Mouse (Mus musculus) hindbrain, embryonic 11.5 days (tissue): Measurements from ENCODE around the gene Adam15. TPM values are rescaled to one million over a fixed set of nuclear protein-coding genes. Genes with fewer than 3 reads are reported as not detected.

Experiments used
- ATAC-seq: fragments of 200-750 bp; cut with Nextera tagmentation; 2 replicates; pipeline ENCODE4 v1.8.0; 2017; ENCODE audit warnings: mild to moderate bottlenecking, moderate TSS enrichment, moderate library complexity; ENCODE audit not compliant: low FRiP score
- DNase-seq: peaks from one replicate; pipeline ENCODE4 v3.0.0-alpha.2; 2015; ENCODE audit warnings: low spot score
- H3K27ac ChIP-seq: fragments of 300-500 bp; sonication (generic); 2 replicates; pipeline ENCODE4 v1.5.1; 2014; ENCODE audit warnings: mild to moderate bottlenecking, low read depth, low read length
- H3K27me3 ChIP-seq: fragments of 300-500 bp; sonication (generic); 2 replicates; pipeline ENCODE4 v1.6.1; 2014; ENCODE audit warnings: mild to moderate bottlenecking, low read length, moderate library complexity, mixed read lengths; ENCODE audit not compliant: control insufficient read depth, insufficient read depth
- H3K36me3 ChIP-seq: fragments of 300-500 bp; sonication (generic); 2 replicates; pipeline ENCODE4 v1.6.1; 2014; ENCODE audit warnings: mild to moderate bottlenecking, low read length, moderate library complexity, mixed read lengths; ENCODE audit not compliant: control insufficient read depth, insufficient read depth
- H3K4me1 ChIP-seq: fragments of 300-500 bp; sonication (generic); replicated peaks from 2 replicates; pipeline ENCODE4 v1.6.1; 2014; ENCODE audit warnings: low read length, mixed read lengths; ENCODE audit not compliant: control insufficient read depth, insufficient read depth
- H3K4me2 ChIP-seq: fragments of 300-500 bp; sonication (generic); replicated peaks from 2 replicates; pipeline ENCODE4 v1.6.1; 2014; ENCODE audit warnings: mild to moderate bottlenecking, low read depth, low read length
- H3K4me3 ChIP-seq: fragments of 300-500 bp; sonication (generic); 2 replicates; pipeline ENCODE4 v1.5.1; 2014; ENCODE audit warnings: low read depth, low read length
- H3K9ac ChIP-seq: fragments of 300-500 bp; sonication (generic); 2 replicates; pipeline ENCODE4 v1.6.1; 2014; ENCODE audit warnings: low read depth, low read length
- H3K9me3 ChIP-seq: fragments of 300-500 bp; sonication (generic); 2 replicates; pipeline ENCODE4 v1.6.1; 2016; ENCODE audit warnings: low read length; ENCODE audit not compliant: control insufficient read depth
- WGBS: fragments of 180-500 bp; shearing (Covaris S2); extraction: QIAGEN DNeasy Blood & Tissue Kit; methylation state at CpG from one replicate; pipeline ENCODE4 v1.1.7; 2014; 5-methylcytosine and 5-hydroxymethylcytosine counted together
- polyA plus RNA-seq: library from polyadenylated mRNA; unstranded; fragments of >200 nt; fragmentation: Nextera tagmentation; extraction: Ambion mirVana; gene quantifications from 2 replicates; pipeline ENCODE4 v1.2.1, GENCODE M21; 2014

Adam15 gene
- polyA plus RNA-seq, 1 experiment from 2014 or later: 17.8 TPM

DNA sequence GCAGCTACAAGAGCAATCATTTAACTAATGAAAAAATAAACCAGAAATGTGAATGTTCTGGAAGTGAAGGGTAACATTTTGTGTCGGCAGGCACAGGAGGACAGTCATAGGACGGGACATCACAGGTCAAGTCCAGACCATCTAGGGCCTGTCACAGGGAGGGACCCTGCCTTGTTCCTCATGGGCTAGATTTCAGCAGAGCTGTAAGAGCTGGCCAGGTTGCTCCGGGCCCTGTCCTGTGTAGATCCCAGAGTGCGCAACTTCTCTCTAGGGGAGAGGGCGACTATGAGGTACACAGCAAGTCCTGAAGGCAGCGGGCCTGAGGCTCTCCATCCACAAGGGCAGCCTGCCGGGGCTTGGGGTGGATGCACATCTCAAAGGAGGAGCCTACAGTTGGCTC, 11.9 kb upstream of the Adam15 start, which contains the start of gene Dcst2:
Gene Dcst2 (plus strand): TSS at position 301 of the 400 bp plus-strand sequence.
- H3K9ac ChIP-seq: no peak within 1 kb of the TSS
- no peaks in the 10 kb centered on the region for H3K27me3 ChIP-seq
- DNase-seq: no peak
- 87% methylated on average over 7 of the region's 7 CpGs for WGBS
- no peak within 1 kb of the TSS for H3K4me3 ChIP-seq
- no peaks in the 10 kb centered on the region for H3K4me1 ChIP-seq
- ATAC-seq: no peak
- no peak within 1 kb of the TSS for H3K27ac ChIP-seq
- H3K9me3 ChIP-seq: no peaks in the 10 kb centered on the region
- no peak within 1 kb of the TSS for H3K4me2 ChIP-seq
- no peaks in the 10 kb centered on the region for H3K36me3 ChIP-seq

DNA sequence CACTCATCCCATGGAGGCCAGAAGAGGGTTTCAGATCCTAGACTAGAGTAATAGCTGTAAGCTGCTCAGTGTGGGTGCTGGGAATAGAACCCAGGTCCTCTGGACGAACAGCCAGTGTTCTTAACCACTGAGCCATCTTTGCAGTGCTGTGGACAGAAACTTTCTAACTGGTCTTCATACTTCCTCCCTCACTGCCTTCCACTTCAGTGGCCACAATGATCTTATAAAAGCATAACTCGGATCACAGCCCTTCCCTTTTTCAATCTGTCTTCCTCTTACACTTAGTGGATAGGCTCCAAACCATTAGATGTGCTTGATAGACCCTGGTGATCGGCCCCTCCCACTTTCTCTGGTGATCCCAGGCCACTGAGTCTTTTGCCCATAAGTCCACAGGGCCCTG, 10.4 kb upstream of the Adam15 start:
- Histone ChIP-seq H3K4me2 (no peak overlapping the region), H3K27me3 (no peaks in the 10 kb centered on the region), H3K36me3 (no peaks in the 10 kb centered on the region), H3K9me3 (no peaks in the 10 kb centered on the region), H3K9ac (no peak overlapping the region), H3K4me3 (no peak overlapping the region), H3K4me1 (no peaks in the 10 kb centered on the region), H3K27ac (no peak overlapping the region)
- DNase-seq (no peak), ATAC-seq (no peak)
- WGBS: 78% methylated on average over 3 of the region's 3 CpGs

DNA sequence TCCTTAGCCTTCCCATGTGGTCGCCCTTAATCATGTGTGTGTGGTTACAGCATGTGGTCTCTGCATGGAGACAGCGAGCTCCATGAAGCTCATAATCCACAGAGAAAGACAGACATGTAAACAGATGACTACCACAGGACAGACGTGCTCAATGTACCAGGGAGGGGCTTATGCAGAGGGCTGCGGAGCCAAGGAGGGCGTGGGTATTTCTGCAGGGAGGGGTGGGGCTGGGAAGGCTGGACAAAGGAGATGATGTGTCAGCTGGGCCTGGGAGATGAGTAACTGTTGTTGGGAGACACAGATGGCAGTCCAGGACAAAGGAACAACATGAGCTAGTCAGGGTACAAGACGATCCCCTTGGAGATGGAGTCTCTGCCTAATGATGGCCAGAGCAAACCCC, 9.8 kb upstream of the Adam15 start:
- 57% methylated on average over 6 of the region's 6 CpGs for WGBS
- ATAC-seq: no peak
- H3K27ac ChIP-seq: no peak overlapping the region
- H3K36me3 ChIP-seq: no peaks in the 10 kb centered on the region
- no peak overlapping the region for H3K9ac ChIP-seq
- DNase-seq: no peak
- no peak overlapping the region for H3K4me2 ChIP-seq
- H3K9me3 ChIP-seq: no peaks in the 10 kb centered on the region
- no peaks in the 10 kb centered on the region for H3K27me3 ChIP-seq
- no peak overlapping the region for H3K4me3 ChIP-seq
- H3K4me1 ChIP-seq: no peaks in the 10 kb centered on the region

DNA sequence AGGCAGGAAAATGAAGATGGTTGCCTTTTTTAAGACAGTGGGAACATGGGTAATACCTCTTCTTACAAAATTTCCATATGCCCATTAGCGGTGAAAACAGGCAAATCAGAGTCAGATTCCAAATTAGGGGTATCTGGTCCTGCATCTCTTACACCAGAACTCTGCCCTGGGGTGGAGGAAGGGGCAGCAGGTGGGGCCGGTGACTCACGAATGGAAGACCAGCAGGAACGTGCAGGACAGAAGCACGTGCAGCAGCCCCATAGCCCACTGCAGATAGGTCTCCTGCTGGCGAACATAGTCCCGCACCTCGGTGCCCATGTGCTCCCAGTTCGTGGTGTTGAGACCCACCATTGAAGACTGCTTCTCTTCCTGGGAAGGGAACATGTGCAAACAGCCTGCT, 6.2 kb upstream of the Adam15 start:
- Histone ChIP-seq H3K36me3 (no peaks in the 10 kb centered on the region), H3K9ac (no peak overlapping the region), H3K27me3 (no peaks in the 10 kb centered on the region), H3K4me3 (no peak overlapping the region), H3K4me1 (no peaks in the 10 kb centered on the region), H3K27ac (no peak overlapping the region), H3K9me3 (no peaks in the 10 kb centered on the region), H3K4me2 (no peak overlapping the region)
- 64% methylated on average over 9 of the region's 9 CpGs for WGBS
- DNase-seq (no peak), ATAC-seq (no peak)

DNA sequence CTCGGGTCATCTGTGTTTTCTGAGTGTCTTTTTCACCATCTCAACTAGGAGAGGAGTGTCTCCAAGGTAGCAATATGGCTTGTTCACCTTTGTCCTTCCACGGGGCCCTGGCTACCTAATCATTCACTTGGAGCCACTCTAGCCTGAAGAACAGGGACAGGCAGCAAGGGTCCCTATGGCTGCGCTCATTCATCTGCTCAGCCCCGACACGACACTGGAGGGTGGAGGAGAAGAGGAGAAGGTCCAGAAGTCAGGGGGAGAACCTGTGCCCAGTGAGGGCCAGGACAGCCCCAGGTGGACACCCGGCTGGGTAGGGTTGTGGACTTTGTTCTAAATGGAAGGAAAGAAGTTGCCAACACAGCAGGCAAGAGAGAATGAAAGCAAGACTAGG, 5.7 kb upstream of the Adam15 start:
- WGBS: 79% methylated on average over 6 of the region's 6 CpGs
- Histone ChIP-seq H3K4me3 (no peak overlapping the region), H3K4me2 (no peak overlapping the region), H3K4me1 (no peaks in the 10 kb centered on the region; the same call in 1 of the 2 replicates), H3K9ac (no peak overlapping the region), H3K27me3 (peaks cover 3% of the 10 kb centered on the region; the same call in 1 of the 2 replicates), H3K9me3 (no peaks in the 10 kb centered on the region), H3K36me3 (no peaks in the 10 kb centered on the region), H3K27ac (no peak overlapping the region)
- DNase-seq (no peak), ATAC-seq (no peak)

DNA sequence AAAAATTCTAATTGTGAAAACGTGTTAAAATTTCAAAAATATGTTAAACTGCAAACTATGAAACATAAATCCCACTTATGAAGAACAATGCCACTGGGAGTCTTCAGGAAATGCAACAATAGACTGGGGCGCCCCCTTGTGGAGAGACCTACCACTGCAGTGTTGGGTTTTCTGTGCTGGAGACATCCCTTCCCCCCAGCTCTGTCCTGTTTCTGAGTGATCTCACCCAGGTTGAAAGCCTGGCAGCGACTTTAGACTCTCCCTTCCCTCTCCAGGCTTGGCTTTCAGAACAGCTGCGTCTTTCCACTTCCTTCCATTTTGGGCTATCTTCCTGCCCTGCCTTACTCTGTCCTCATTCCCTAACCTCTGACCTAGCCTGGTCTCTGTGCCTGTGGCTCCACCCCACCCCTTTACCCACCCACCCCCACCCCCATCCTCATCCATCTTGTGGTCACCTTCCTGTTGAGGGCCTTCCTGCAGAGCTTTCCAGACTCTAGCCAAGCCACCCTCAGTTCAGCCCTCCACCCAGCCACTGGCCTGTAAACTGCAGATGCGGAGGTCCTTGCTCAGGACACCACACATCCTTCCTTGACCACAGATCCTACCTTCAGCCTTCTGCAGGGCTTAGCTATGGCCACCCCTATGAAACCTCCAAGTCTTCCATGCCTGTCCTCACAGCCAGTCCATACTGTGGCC, 5.2 kb upstream of the Adam15 start:
- 19% methylated on average over 5 of the region's 5 CpGs for WGBS
- H3K4me1 ChIP-seq: peaks cover 3% of the 10 kb centered on the region; the same call in 1 of the 2 replicates
- no peak overlapping the region for H3K9ac ChIP-seq
- no peak overlapping the region for H3K4me3 ChIP-seq
- H3K27ac ChIP-seq: no peak overlapping the region
- no peaks in the 10 kb centered on the region for H3K9me3 ChIP-seq
- DNase-seq (peak; percentile 91), ATAC-seq (0 out of 2 replicates have a peak, but pooled peaks have one; percentile 31)
- no peaks in the 10 kb centered on the region for H3K36me3 ChIP-seq
- peaks cover 3% of the 10 kb centered on the region; the same call in 1 of the 2 replicates for H3K27me3 ChIP-seq
- H3K4me2 ChIP-seq: no peak overlapping the region

DNA sequence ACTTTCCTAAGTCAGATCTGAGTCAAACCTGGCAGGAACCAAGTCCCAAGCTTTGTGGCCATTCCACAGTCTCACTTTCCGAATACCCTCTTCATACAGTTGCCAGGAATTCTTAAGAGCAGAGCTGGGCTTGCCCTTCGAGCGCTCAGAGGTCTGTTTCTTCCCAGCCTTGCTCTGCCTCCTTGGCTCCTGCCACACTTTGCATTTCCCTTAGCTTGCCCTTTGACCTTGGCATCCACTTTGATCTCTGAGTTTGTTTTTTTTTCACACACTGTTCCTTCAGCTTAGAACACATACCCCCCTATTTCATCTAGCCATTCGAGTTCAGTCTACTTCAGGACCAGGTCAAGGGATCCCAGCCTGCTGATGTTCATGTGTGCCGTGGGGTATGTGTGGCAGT, 1.5 kb upstream of the Adam15 start:
- no peak overlapping the region for H3K9ac ChIP-seq
- H3K4me1 ChIP-seq: peaks cover 9% of the 10 kb centered on the region
- peaks cover 3% of the 10 kb centered on the region; the same call in 1 of the 2 replicates for H3K27me3 ChIP-seq
- H3K4me2 ChIP-seq: no peak overlapping the region
- H3K27ac ChIP-seq: no peak overlapping the region
- H3K36me3 ChIP-seq: no peaks in the 10 kb centered on the region
- H3K9me3 ChIP-seq: no peaks in the 10 kb centered on the region
- no peak for ATAC-seq
- whole genome bisulfite sequencing: 67% methylated on average over 5 of the region's 5 CpGs
- no peak overlapping the region for H3K4me3 ChIP-seq
- DNase-seq: no peak

DNA sequence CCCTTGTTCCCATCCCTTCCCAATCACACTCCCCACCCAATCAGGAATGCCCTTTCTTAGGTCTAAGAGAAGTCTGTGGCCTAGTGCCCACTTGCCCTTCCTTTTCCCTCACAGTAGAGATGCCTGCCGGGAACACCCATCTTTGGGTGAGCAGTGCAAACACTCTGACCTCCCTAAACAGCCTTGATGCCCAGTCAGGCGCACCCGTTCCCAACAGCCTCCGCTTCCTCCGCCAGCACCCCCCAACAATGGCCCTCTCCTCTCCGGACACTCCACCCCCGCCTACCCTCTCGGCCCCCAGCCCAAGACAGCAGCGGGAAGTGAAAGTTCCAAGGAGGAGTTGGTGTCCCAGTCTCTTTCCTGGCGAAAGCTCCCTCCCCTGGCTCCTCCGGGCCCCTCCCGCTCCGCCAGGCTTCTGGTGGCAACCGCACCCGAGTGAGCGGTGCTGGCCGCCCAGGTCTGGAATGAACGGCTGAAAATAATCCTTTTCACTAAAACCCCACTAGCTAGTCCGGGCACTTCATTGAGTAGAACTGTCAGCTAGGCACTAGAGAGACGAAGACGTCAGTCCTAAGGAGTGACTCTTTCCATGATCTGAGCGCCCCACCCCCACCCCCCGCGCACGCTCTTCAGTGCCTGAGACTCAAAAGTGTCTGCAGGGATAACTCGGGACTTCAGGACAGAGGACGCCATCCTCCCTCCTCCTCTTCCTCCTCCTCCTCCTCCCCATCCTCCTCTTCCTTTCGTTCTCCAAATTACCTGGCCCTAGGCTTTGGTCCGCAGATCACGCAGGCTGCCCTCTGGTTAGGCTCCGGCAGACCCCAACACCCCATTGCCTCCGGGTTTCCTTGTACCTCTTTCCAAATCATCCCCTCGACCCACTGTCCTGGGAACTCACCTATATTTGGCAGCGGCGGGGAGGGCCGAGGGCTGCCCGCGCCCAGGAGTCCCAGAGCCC, 606 bp downstream of the Adam15 start:
- Histone ChIP-seq H3K27me3 (peaks cover 3% of the 10 kb centered on the region; the same call in 1 of the 2 replicates), H3K9me3 (no peaks in the 10 kb centered on the region), H3K4me3 (peak overlapping the region; percentile 53), H3K4me1 (peaks cover 9% of the 10 kb centered on the region), H3K27ac (no peak overlapping the region), H3K36me3 (no peaks in the 10 kb centered on the region), H3K9ac (peak overlapping the region; percentile 63), H3K4me2 (peak overlapping the region; percentile 91)
- peak; percentile 50 for ATAC-seq
- 1% methylated on average over 38 of the region's 38 CpGs for WGBS
- peak; percentile 58 for DNase-seq
